Mouse (Mus musculus) embryonic facial prominence, embryonic 11.5 days (tissue): Measurements from ENCODE around the gene Olfr556. TPM values are rescaled to one million over a fixed set of nuclear protein-coding genes. Genes with fewer than 3 reads are reported as not detected.
A peak's percentile ranks its signal among the peaks of the same experiment; 100 is the strongest.
"Not testable (repeated sequence)": the region's sequence is repeated elsewhere in the genome, so short reads cannot be mapped to it uniquely, and the experiment has no call there.

Experiments
- ATAC-seq: fragments of 200-750 bp; cut with Nextera tagmentation; replicated peaks from 2 replicates; pipeline ENCODE4 v1.8.0; 2017; ENCODE audit warnings: low read depth; ENCODE audit not compliant: insufficient number of reproducible peaks, low FRiP score, low TSS enrichment
- DNase-seq: peaks from one replicate; pipeline ENCODE4 v3.0.0-alpha.2; 2015; ENCODE audit warnings: low spot score
- H3K27ac ChIP-seq: fragments of 300-500 bp; sonication (generic); replicated peaks from 2 replicates; pipeline ENCODE4 v1.5.1; 2014; ENCODE audit warnings: mild to moderate bottlenecking, low read depth, low read length, control low read depth
- H3K27me3 ChIP-seq: fragments of 300-500 bp; sonication (generic); 2 replicates; pipeline ENCODE4 v1.6.1; 2014; ENCODE audit warnings: mild to moderate bottlenecking, low read length, moderate library complexity, mixed read lengths; ENCODE audit not compliant: control insufficient read depth, insufficient read depth
- H3K36me3 ChIP-seq: fragments of 300-500 bp; sonication (generic); replicated peaks from 2 replicates; pipeline ENCODE4 v1.6.1; 2014; ENCODE audit warnings: low read depth, mild to moderate bottlenecking, low read length, moderate library complexity, mixed read lengths; ENCODE audit not compliant: control insufficient read depth, insufficient read depth
- H3K4me1 ChIP-seq: fragments of 300-500 bp; sonication (generic); 2 replicates; pipeline ENCODE4 v1.6.1; 2014; ENCODE audit warnings: low read length, mixed read lengths; ENCODE audit not compliant: control insufficient read depth, insufficient read depth
- H3K4me2 ChIP-seq: fragments of 300-500 bp; sonication (generic); 2 replicates; pipeline ENCODE4 v1.6.1; 2014; ENCODE audit warnings: low read depth, mild to moderate bottlenecking, control low read depth, low read length, moderate library complexity
- H3K4me3 ChIP-seq: fragments of 300-500 bp; sonication (generic); 2 replicates; pipeline ENCODE4 v1.5.1; 2014; ENCODE audit warnings: low read depth, low read length, control low read depth
- H3K9ac ChIP-seq: fragments of 300-500 bp; sonication (generic); replicated peaks from 2 replicates; pipeline ENCODE4 v1.6.1; 2014; ENCODE audit warnings: mild to moderate bottlenecking, control low read depth, low read length
- H3K9me3 ChIP-seq: fragments of 300-500 bp; sonication (generic); replicated peaks from 2 replicates; pipeline ENCODE4 v1.6.1; 2016; ENCODE audit warnings: mild to moderate bottlenecking, low read length, inconsistent platforms, mixed read lengths; ENCODE audit not compliant: control insufficient read depth
- WGBS: fragments of 180-500 bp; shearing (Covaris S2); extraction: QIAGEN DNeasy Blood & Tissue Kit; methylation state at CpG from one replicate; pipeline ENCODE4 v1.1.7; 2014; 5-methylcytosine and 5-hydroxymethylcytosine counted together
- polyA plus RNA-seq: library from polyadenylated mRNA; unstranded; fragments of >200 nt; fragmentation: Nextera tagmentation; extraction: Ambion mirVana; gene quantifications from 2 replicates; pipeline ENCODE4 v1.2.1, GENCODE M21; 2014

Gene Olfr556
- not detected in 2 replicates for polyA plus RNA-seq

- Histone ChIP-seq H3K4me2 (no peak within 1 kb of the TSS), H3K36me3 (no peaks in the 10 kb centered on the region), H3K4me1 (no peaks in the 10 kb centered on the region), H3K9ac (no peak within 1 kb of the TSS), H3K27ac (no peak within 1 kb of the TSS), H3K9me3 (no peaks in the 10 kb centered on the region), H3K27me3 (no peaks in the 10 kb centered on the region), H3K4me3 (no peak within 1 kb of the TSS)
- no peak for DNase-seq
- 69% methylated on average over 3 of the region's 3 CpGs for WGBS
- ATAC-seq = no peak
Measured at GRCm38 (mm10) chr7:102664599-102664998, at the start of gene Olfr556. TSS of gene Olfr556 (plus strand) at chr7:102664899.

- ATAC-seq (no peak), DNase-seq (no peak)
- H3K9me3 ChIP-seq = no peaks in the 10 kb centered on the region
- H3K4me1 ChIP-seq = no peaks in the 10 kb centered on the region
- H3K4me3 ChIP-seq = no peak within 1 kb of the TSS
- no peak within 1 kb of the TSS for H3K4me2 ChIP-seq
- H3K27ac ChIP-seq = no peak within 1 kb of the TSS
- H3K27me3 ChIP-seq = no peaks in the 10 kb centered on the region
- H3K9ac ChIP-seq = no peak within 1 kb of the TSS
- H3K36me3 ChIP-seq = no peaks in the 10 kb centered on the region
Measured at GRCm38 (mm10) chr7:102618118-102618517, 46.6 kb upstream of the Olfr556 start, which contains the start of gene Olfr553. TSS of gene Olfr553 (minus strand) at chr7:102618218.

- H3K9me3 ChIP-seq = no peaks in the 10 kb centered on the region
- ATAC-seq = no peak
- H3K27me3 ChIP-seq = no peaks in the 10 kb centered on the region
- DNase-seq = peak; percentile 20
- H3K4me3 ChIP-seq = no peak overlapping the region
- 76% methylated on average over 5 of the region's 5 CpGs for whole genome bisulfite sequencing
- H3K9ac ChIP-seq = no peak overlapping the region
- H3K27ac ChIP-seq = no peak overlapping the region
- no peaks in the 10 kb centered on the region for H3K36me3 ChIP-seq
- no peak overlapping the region for H3K4me2 ChIP-seq
- H3K4me1 ChIP-seq = no peaks in the 10 kb centered on the region
Measured at GRCm38 (mm10) chr7:102619608-102620007, 45.1 kb upstream of the Olfr556 start.

GRCm38 (mm10) chr7:102620368-102620767 is 44.3 kb upstream of the Olfr556 start:
- not testable (repeated sequence) for H3K36me3 ChIP-seq, ATAC-seq, H3K27me3 ChIP-seq, H3K9ac ChIP-seq, H3K4me3 ChIP-seq, DNase-seq, H3K9me3 ChIP-seq, H3K4me1 ChIP-seq, H3K4me2 ChIP-seq, H3K27ac ChIP-seq
- 83% methylated on average over 16 of the region's 19 CpGs for WGBS

GRCm38 (mm10) chr7:102636665-102637064 is 28.0 kb upstream of the Olfr556 start:
- ATAC-seq = no peak
- peak; percentile 36 for DNase-seq
- no peak overlapping the region for H3K27ac ChIP-seq
- H3K4me3 ChIP-seq = no peak overlapping the region
- H3K9ac ChIP-seq = no peak overlapping the region
- 29% methylated on average over 3 of the region's 3 CpGs for WGBS
- no peaks in the 10 kb centered on the region for H3K27me3 ChIP-seq
- H3K4me1 ChIP-seq = no peaks in the 10 kb centered on the region
- no peak overlapping the region for H3K4me2 ChIP-seq
- H3K36me3 ChIP-seq = no peaks in the 10 kb centered on the region
- H3K9me3 ChIP-seq = no peaks in the 10 kb centered on the region

- H3K9me3 ChIP-seq = no peaks in the 10 kb centered on the region
- no peak within 1 kb of the TSS for H3K4me2 ChIP-seq
- H3K36me3 ChIP-seq = no peaks in the 10 kb centered on the region
- no peak within 1 kb of the TSS for H3K27ac ChIP-seq
- DNase-seq (no peak), ATAC-seq (no peak)
- 78% methylated on average over 1 of the region's 1 CpGs for WGBS
- H3K4me3 ChIP-seq = no peak within 1 kb of the TSS
- H3K9ac ChIP-seq = no peak within 1 kb of the TSS
- no peaks in the 10 kb centered on the region for H3K4me1 ChIP-seq
- H3K27me3 ChIP-seq = no peaks in the 10 kb centered on the region
Measured at GRCm38 (mm10) chr7:102638132-102638531, 26.6 kb upstream of the Olfr556 start, which contains the start of gene Olfr554. TSS of gene Olfr554 (plus strand) at chr7:102638432.

- H3K9me3 ChIP-seq, H3K9ac ChIP-seq, H3K4me3 ChIP-seq, H3K4me1 ChIP-seq, H3K27me3 ChIP-seq, DNase-seq, H3K27ac ChIP-seq, H3K36me3 ChIP-seq, ATAC-seq, H3K4me2 ChIP-seq: not testable (repeated sequence)
- 89% methylated on average over 2 of the region's 4 CpGs for WGBS
Measured at GRCm38 (mm10) chr7:102644945-102645344, 19.8 kb upstream of the Olfr556 start.

- H3K36me3 ChIP-seq = no peaks in the 10 kb centered on the region
Measured at GRCm38 (mm10) chr7:102658523-102658922, 6.2 kb upstream of the Olfr556 start, which contains the start of gene Olfr555. TSS of gene Olfr555 (plus strand) at chr7:102658823.

More at GRCm38 (mm10) chr7:102658523-102658922, 6.2 kb upstream of the Olfr556 start, which contains the start of gene Olfr555:
- Histone ChIP-seq H3K9ac (no peak within 1 kb of the TSS), H3K4me2 (no peak within 1 kb of the TSS), H3K4me1 (no peaks in the 10 kb centered on the region), H3K9me3 (no peaks in the 10 kb centered on the region), H3K27ac (no peak within 1 kb of the TSS), H3K27me3 (no peaks in the 10 kb centered on the region), H3K4me3 (no peak within 1 kb of the TSS)
- ATAC-seq (no peak), DNase-seq (no peak)
- WGBS = 85% methylated on average over 1 of the region's 1 CpGs
